Mouse (Mus musculus) intestine, postnatal 0 days (tissue): ENCODE results near the gene Tbl1xr1. TPM values are rescaled to one million over a fixed set of nuclear protein-coding genes. Genes with fewer than 3 reads are reported as not detected.
A peak's percentile ranks its signal among the peaks of the same experiment; 100 is the strongest.

Experiments used
- ATAC-seq: fragments of 200-750 bp; cut with Nextera tagmentation; 2 replicates; pipeline ENCODE4 v1.8.0; 2017; ENCODE audit warnings: mild to moderate bottlenecking, moderate TSS enrichment, moderate library complexity
- H3K27ac ChIP-seq: fragments of 300-500 bp; sonication (generic); 2 replicates; pipeline ENCODE4 v1.5.1; 2014; ENCODE audit warnings: mild to moderate bottlenecking, low read depth, low read length, moderate library complexity
- H3K27me3 ChIP-seq: fragments of 300-500 bp; sonication (generic); replicated peaks from 2 replicates; pipeline ENCODE4 v1.6.1; 2014; ENCODE audit warnings: low read length, mixed read lengths; ENCODE audit not compliant: control insufficient read depth, insufficient read depth
- H3K36me3 ChIP-seq: fragments of 300-500 bp; sonication (generic); 2 replicates; pipeline ENCODE4 v1.6.1; 2014; ENCODE audit warnings: mild to moderate bottlenecking, moderate library complexity; ENCODE audit not compliant: control insufficient read depth, insufficient read depth
- H3K4me1 ChIP-seq: fragments of 300-500 bp; sonication (generic); replicated peaks from 2 replicates; pipeline ENCODE4 v1.6.1; 2014; ENCODE audit warnings: antibody characterized with exemption, low read length, mixed read lengths; ENCODE audit not compliant: control insufficient read depth, insufficient read depth
- H3K4me2 ChIP-seq: fragments of 300-500 bp; sonication (generic); replicated peaks from 2 replicates; pipeline ENCODE4 v1.6.1; 2014; ENCODE audit warnings: low read depth, mild to moderate bottlenecking, moderate library complexity
- H3K4me3 ChIP-seq: fragments of 300-500 bp; sonication (generic); 2 replicates; pipeline ENCODE4 v1.5.1; 2014; ENCODE audit warnings: low read depth, low read length
- H3K9ac ChIP-seq: fragments of 300-500 bp; sonication (generic); 2 replicates; pipeline ENCODE4 v1.6.1; 2014; ENCODE audit warnings: mild to moderate bottlenecking, low read depth, low read length
- H3K9me3 ChIP-seq: fragments of 300-500 bp; sonication (generic); 2 replicates; pipeline ENCODE4 v1.6.1; 2016; ENCODE audit warnings: mixed run types; ENCODE audit not compliant: control insufficient read depth
- CTCF ChIP-seq: sonication (generic); IDR thresholded peaks from 2 replicates; pipeline ENCODE4 v1.5.1; 2016; ENCODE audit warnings: low read depth, mild to moderate bottlenecking, control low read depth, antibody characterized with exemption, moderate library complexity
- WGBS: fragments of 180-500 bp; shearing (Covaris S2); extraction: QIAGEN DNeasy Blood & Tissue Kit; methylation state at CpG from one replicate; pipeline ENCODE4 v1.1.7; 2014; 5-methylcytosine and 5-hydroxymethylcytosine counted together
- polyA plus RNA-seq: library from polyadenylated mRNA; unstranded; fragments of >200 nt; fragmentation: Nextera tagmentation; extraction: Ambion mirVana; gene quantifications from 2 replicates; pipeline ENCODE4 v1.2.1, GENCODE M21; 2015

Gene Tbl1xr1
- polyA plus RNA-seq, 1 experiment from 2014 or later: 5.6 TPM

DNA sequence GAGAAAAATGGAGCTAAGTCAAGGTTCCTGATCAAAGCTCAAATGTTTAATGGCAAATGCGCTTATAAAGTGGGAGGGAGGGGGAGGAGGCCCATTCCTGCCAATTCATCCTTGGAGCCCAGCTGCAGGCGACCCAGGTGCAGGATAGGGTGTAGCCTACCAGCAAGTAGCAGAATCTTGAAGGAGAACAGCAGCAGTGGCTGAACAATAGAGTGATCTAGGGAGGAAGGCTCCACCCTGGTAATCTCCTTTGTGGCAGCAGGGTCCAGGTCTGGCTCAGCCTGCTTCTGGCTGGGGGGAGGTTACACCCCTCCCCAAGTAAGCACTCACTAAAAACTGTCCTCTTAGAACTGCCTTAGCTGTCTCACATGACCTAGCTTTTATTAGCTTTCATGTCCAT is 79.9 kb downstream of the Tbl1xr1 start:
- H3K4me3 ChIP-seq: no peak overlapping the region
- H3K9me3 ChIP-seq: no peaks in the 10 kb centered on the region
- 62% methylated on average over 2 of the region's 2 CpGs for WGBS
- ATAC-seq: 0 out of 2 replicates have a peak, but pooled peaks have one; percentile 36
- no peak overlapping the region for H3K4me2 ChIP-seq
- no peak overlapping the region for H3K9ac ChIP-seq
- no peaks in the 10 kb centered on the region for H3K4me1 ChIP-seq
- TF ChIP-seq CTCF: no peak
- H3K27ac ChIP-seq: no peak overlapping the region
- no peaks in the 10 kb centered on the region for H3K36me3 ChIP-seq
- no peaks in the 10 kb centered on the region for H3K27me3 ChIP-seq

DNA sequence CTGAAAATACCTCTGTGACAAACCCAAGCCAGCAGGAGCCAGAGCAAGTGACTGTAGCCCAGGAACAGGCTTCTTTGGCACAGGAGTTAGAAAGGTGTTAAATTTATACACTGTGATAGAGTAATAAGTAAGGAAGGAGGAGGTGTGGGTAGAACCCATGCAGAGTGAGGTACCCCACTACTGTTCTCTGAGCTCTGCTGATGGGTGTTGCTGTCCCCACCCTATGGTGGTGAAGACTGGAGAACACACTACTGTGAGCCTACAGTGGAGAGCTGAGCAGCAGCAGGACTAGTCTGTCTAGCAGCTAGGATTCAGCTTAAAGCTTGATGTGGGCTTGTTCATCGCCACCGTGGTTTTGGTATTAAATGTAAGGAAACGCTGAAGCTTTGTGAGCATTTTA is 86.5 kb downstream of the Tbl1xr1 start:
- Histone ChIP-seq H3K9me3 (no peaks in the 10 kb centered on the region), H3K27me3 (no peaks in the 10 kb centered on the region), H3K36me3 (no peaks in the 10 kb centered on the region), H3K4me2 (no peak overlapping the region), H3K27ac (no peak overlapping the region), H3K9ac (no peak overlapping the region), H3K4me1 (no peaks in the 10 kb centered on the region), H3K4me3 (no peak overlapping the region)
- TF ChIP-seq CTCF: no peak
- WGBS: 93% methylated on average over 3 of the region's 3 CpGs
- ATAC-seq: no peak

DNA sequence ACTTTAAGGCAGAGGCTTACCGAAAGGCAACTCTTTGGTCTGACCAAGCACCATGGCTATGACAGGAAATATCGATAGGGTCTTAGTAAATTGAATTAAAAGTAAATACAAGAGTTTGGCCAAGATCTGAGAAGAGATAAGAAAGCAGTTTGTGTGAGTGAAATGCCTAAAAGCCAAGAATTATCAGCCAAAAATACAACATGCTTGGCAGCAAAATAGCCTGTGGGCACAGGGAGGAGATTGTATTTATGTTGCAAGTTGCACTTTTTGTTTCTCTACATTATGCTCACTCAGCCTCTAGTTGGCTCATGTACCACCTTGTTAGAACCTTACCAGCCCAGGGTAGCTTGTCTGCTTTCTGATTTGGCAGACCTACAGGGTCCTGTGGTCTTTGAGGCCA is 91.4 kb downstream of the Tbl1xr1 start:
- no peaks in the 10 kb centered on the region for H3K27me3 ChIP-seq
- H3K4me1 ChIP-seq: no peaks in the 10 kb centered on the region
- H3K36me3 ChIP-seq: no peaks in the 10 kb centered on the region
- H3K9me3 ChIP-seq: no peaks in the 10 kb centered on the region
- H3K27ac ChIP-seq: no peak overlapping the region
- 79% methylated on average over 2 of the region's 2 CpGs for WGBS
- no peak overlapping the region for H3K9ac ChIP-seq
- no peak for TF ChIP-seq CTCF
- ATAC-seq: no peak
- H3K4me3 ChIP-seq: no peak overlapping the region
- H3K4me2 ChIP-seq: no peak overlapping the region

DNA sequence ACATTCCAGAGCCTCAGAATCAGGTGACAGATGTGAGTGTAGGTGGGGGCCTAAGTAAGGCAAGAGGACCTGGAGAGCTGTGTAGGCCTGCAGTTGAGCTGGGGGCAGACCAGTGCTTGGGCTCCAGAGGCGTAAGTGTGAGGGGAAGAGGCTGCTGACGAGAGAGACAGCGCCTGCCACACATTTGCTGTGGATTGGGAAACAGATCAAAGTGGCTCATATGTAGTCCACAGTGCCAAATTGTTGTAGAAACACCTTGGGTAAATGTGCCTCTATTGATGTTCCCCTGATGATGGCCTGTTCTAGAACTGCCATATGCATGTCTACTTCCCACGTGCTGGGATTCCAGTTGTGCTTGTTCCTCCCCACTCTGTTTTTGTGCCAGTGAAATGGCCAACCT is 92.0 kb downstream of the Tbl1xr1 start:
- H3K4me3 ChIP-seq: no peak overlapping the region
- H3K27me3 ChIP-seq: no peaks in the 10 kb centered on the region
- H3K4me1 ChIP-seq: no peaks in the 10 kb centered on the region
- no peak for TF ChIP-seq CTCF
- H3K4me2 ChIP-seq: no peak overlapping the region
- no peaks in the 10 kb centered on the region for H3K9me3 ChIP-seq
- H3K27ac ChIP-seq: no peak overlapping the region
- H3K36me3 ChIP-seq: no peaks in the 10 kb centered on the region
- WGBS: 91% methylated on average over 4 of the region's 4 CpGs
- no peak overlapping the region for H3K9ac ChIP-seq
- no peak for ATAC-seq

DNA sequence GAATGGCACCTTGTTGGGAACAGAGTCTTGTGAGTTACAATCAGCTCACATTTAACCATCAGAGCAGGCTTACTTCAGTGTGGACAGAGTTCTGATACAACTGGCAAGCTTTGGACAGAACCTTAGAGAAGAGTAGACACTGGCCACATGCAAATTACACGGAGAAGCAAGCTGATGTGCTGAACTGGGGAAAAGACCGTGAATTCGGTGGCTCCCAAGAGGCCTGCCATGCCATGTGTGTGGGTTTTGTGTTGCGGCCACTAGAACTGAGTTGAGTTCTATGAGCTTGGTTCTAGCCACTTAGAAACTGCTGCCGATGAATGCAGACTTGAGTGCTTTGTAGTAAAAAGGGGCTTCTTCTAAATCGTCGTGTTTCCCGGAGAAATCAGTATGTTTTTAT is 95.1 kb downstream of the Tbl1xr1 start:
- no peaks in the 10 kb centered on the region for H3K27me3 ChIP-seq
- H3K9ac ChIP-seq: no peak overlapping the region
- no peaks in the 10 kb centered on the region for H3K4me1 ChIP-seq
- no peak overlapping the region for H3K4me3 ChIP-seq
- 92% methylated on average over 8 of the region's 8 CpGs for WGBS
- TF ChIP-seq CTCF: no peak
- H3K27ac ChIP-seq: no peak overlapping the region
- H3K4me2 ChIP-seq: no peak overlapping the region
- H3K36me3 ChIP-seq: no peaks in the 10 kb centered on the region
- no peak for ATAC-seq
- H3K9me3 ChIP-seq: no peaks in the 10 kb centered on the region

DNA sequence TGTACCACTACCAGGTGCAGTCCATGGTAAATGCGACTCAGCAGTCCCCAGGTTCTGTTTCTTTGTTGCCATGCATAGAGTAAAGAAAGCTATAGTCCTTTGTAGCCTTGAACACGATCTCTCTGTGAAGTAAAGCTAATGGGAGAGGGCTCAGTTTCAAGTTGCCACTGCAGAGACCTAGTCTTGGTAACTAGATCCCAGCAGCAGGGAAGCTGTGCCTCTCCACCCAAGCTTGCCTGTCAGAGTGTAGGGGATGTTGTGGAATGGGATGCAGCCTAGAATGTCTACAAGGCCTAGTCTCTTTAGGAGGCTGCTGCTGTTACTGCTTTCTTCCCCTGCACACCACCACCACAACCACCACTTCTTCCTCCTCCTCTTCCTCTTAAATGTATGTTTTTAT is 96.0 kb downstream of the Tbl1xr1 start:
- H3K4me2 ChIP-seq: no peak overlapping the region
- H3K9me3 ChIP-seq: no peaks in the 10 kb centered on the region
- no peaks in the 10 kb centered on the region for H3K36me3 ChIP-seq
- H3K4me3 ChIP-seq: no peak overlapping the region
- H3K27me3 ChIP-seq: no peaks in the 10 kb centered on the region
- ATAC-seq: no peak
- H3K4me1 ChIP-seq: no peaks in the 10 kb centered on the region
- no peak for TF ChIP-seq CTCF
- no peak overlapping the region for H3K9ac ChIP-seq
- 79% methylated on average over 2 of the region's 2 CpGs for WGBS
- H3K27ac ChIP-seq: no peak overlapping the region

DNA sequence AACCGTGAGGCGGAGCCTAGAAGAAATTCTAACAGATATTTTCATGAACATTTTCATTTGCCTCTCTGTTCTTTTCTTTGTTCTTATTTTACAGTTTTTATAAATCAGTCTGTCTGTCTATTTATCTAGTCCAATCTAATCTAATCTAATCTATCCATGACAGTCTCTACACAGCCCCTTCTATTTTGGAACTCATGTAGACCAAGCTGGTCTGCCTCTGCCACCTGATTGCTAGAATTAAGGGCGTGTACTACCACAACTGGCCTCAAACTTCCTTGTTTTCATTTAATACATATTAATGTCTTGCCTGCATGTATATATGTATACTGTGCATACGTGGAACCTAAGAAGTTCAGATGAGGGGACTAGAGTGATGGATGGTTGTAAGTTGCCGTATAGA is 96.7 kb downstream of the Tbl1xr1 start:
- H3K4me1 ChIP-seq: no peaks in the 10 kb centered on the region
- no peak overlapping the region for H3K27ac ChIP-seq
- no peak for ATAC-seq
- no peak for TF ChIP-seq CTCF
- H3K4me3 ChIP-seq: no peak overlapping the region
- no peak overlapping the region for H3K4me2 ChIP-seq
- no peaks in the 10 kb centered on the region for H3K9me3 ChIP-seq
- 87% methylated on average over 5 of the region's 5 CpGs for WGBS
- H3K27me3 ChIP-seq: no peaks in the 10 kb centered on the region
- no peak overlapping the region for H3K9ac ChIP-seq
- no peaks in the 10 kb centered on the region for H3K36me3 ChIP-seq
